In the genomic region with DNA sequence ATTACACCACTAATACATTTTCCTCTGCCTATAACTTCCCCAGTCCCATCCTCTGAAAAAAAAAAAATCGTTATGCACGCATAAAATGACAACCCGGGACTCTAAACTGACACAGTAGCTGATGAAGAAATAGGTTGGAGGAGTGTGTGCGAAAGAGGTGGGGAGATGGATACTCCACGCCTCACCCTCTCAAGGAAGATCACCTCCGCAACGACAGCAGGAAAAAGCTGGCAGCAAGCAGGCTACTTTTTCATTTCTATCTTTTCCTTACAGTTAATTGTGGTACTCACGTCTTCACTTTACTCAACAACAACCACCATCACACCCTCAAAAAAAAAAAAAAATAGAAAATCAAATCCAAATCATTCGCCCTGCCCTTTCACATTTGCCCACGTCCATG, we compare ENCODE assay signal across 10 mouse cellular contexts. TPM values are rescaled to one million over a fixed set of nuclear protein-coding genes. Genes with fewer than 3 reads are reported as not detected.
DNase-seq lines count a peak whose midpoint lies in the region; ATAC-seq and TF ChIP-seq lines count a peak whose summit lies in the region.
"Had no signal": no experiment of that assay in that cellular context is flagged by ENCODE, and none has a peak within 500 bp of the region (broad histone marks: within the 10 kb centered on the region; RNA-seq: fewer than 3 reads in every experiment).

No protein-coding gene starts in this region.

- no peak overlapping the region for H3K9ac ChIP-seq in kidney, postnatal 0 days (ENCODE audit: low read depth, low read length)
- H3K9ac ChIP-seq in embryonic facial prominence, embryonic 12.5 days = no peak overlapping the region
- peak overlapping the region; percentile 87 for H3K9ac ChIP-seq in midbrain, embryonic 14.5 days (replicated peaks; ENCODE audit: low read length)

- H3K36me3 ChIP-seq in kidney, postnatal 0 days (ENCODE audit: insufficient read depth, low read length) = no peaks in the 10 kb centered on the region
- no peaks in the 10 kb centered on the region for H3K36me3 ChIP-seq in embryonic facial prominence, embryonic 12.5 days
- H3K36me3 ChIP-seq in hindbrain, embryonic 10.5 days = no peaks in the 10 kb centered on the region
- no peaks in the 10 kb centered on the region for H3K36me3 ChIP-seq in midbrain, embryonic 14.5 days (ENCODE audit: control insufficient read depth, insufficient read depth, low read length)

- no peak for TF ChIP-seq CTCF in kidney, postnatal 0 days (IDR thresholded peaks at IDR 0.05; ENCODE audit: low read depth)

- 21% methylated on average over 10 of the region's 10 CpGs for WGBS in kidney, postnatal 0 days
- WGBS in embryonic facial prominence, embryonic 12.5 days = 23% methylated on average over 10 of the region's 10 CpGs
- WGBS in hindbrain, embryonic 10.5 days = 30% methylated on average over 10 of the region's 10 CpGs
- 13% methylated on average over 10 of the region's 10 CpGs for WGBS in midbrain, embryonic 14.5 days

- H3K27ac ChIP-seq in kidney, postnatal 0 days = no peak overlapping the region
- H3K27ac ChIP-seq in embryonic facial prominence, embryonic 12.5 days = no peak overlapping the region
- no peak overlapping the region for H3K27ac ChIP-seq in hindbrain, embryonic 10.5 days
- peak overlapping the region; percentile 94 for H3K27ac ChIP-seq in midbrain, embryonic 14.5 days (replicated peaks; ENCODE audit: low read depth, low read length)

- no peak for ATAC-seq in kidney, postnatal 0 days (replicated peaks; ENCODE audit: low FRiP score, low read depth)
- ATAC-seq in embryonic facial prominence, embryonic 12.5 days (ENCODE audit: insufficient number of reproducible peaks, insufficient read depth, low FRiP score, low TSS enrichment) = no peak
- ATAC-seq in midbrain, embryonic 14.5 days (ENCODE audit: low FRiP score, low TSS enrichment) = no peak
- ATAC-seq in granulocyte monocyte progenitor cell, adult 5-6 weeks (replicated peaks; ENCODE audit: poor library complexity, severe bottlenecking) = no peak
- no peak for ATAC-seq in erythroblast, adult 5-6 weeks (replicated peaks; ENCODE audit: low FRiP score, poor library complexity, severe bottlenecking)

- peak overlapping the region; percentile 51 for H3K4me3 ChIP-seq in kidney, postnatal 0 days (replicated peaks; ENCODE audit: low read depth, low read length)
- H3K4me3 ChIP-seq in embryonic facial prominence, embryonic 12.5 days = peak overlapping the region; percentile 70
- H3K4me3 ChIP-seq in hindbrain, embryonic 10.5 days = peak overlapping the region; percentile 81
- H3K4me3 ChIP-seq in midbrain, embryonic 14.5 days (replicated peaks; ENCODE audit: low read depth, low read length) = peak overlapping the region; percentile 79

- DNase-seq in kidney, postnatal 0 days (ENCODE audit: low spot score) = no peak
- DNase-seq in kidney, postnatal 25 days = no peak
- no peak for DNase-seq in hindbrain, embryonic 10.5 days (ENCODE audit: low spot score)
- no peak for DNase-seq in midbrain, embryonic 14.5 days
- DNase-seq in kidney, adult 8-10 months = no peak

- H3K9me3 ChIP-seq in kidney, postnatal 0 days (replicated peaks; ENCODE audit: low read length) = no peaks in the 10 kb centered on the region
- no peaks in the 10 kb centered on the region for H3K9me3 ChIP-seq in embryonic facial prominence, embryonic 12.5 days
- H3K9me3 ChIP-seq in hindbrain, embryonic 10.5 days = no peaks in the 10 kb centered on the region
- no peaks in the 10 kb centered on the region for H3K9me3 ChIP-seq in midbrain, embryonic 14.5 days (ENCODE audit: control insufficient read depth, low read length)

- peaks cover 11% of the 10 kb centered on the region; the same call in 1 of the 2 replicates for H3K27me3 ChIP-seq in kidney, postnatal 0 days (ENCODE audit: insufficient read depth, low read length)
- 0 out of 2 replicates have a peak, but pooled peaks cover 6% of the 10 kb centered on the region for H3K27me3 ChIP-seq in embryonic facial prominence, embryonic 12.5 days
- H3K27me3 ChIP-seq in hindbrain, embryonic 10.5 days (ENCODE audit: insufficient read depth, poor library complexity, severe bottlenecking) = peaks cover 14% of the 10 kb centered on the region; the same call in 1 of the 2 replicates
- no peaks in the 10 kb centered on the region for H3K27me3 ChIP-seq in midbrain, embryonic 14.5 days (ENCODE audit: control insufficient read depth, insufficient read depth, low read length)

- no peaks in the 10 kb centered on the region for H3K4me1 ChIP-seq in kidney, postnatal 0 days (replicated peaks; ENCODE audit: insufficient read depth, low read length)
- H3K4me1 ChIP-seq in embryonic facial prominence, embryonic 12.5 days = no peaks in the 10 kb centered on the region
- peaks cover 5% of the 10 kb centered on the region; the same call in 1 of the 2 replicates for H3K4me1 ChIP-seq in hindbrain, embryonic 10.5 days (replicated peaks)
- H3K4me1 ChIP-seq in midbrain, embryonic 14.5 days (ENCODE audit: control insufficient read depth, insufficient read depth, low read length) = peaks cover 12% of the 10 kb centered on the region; the same call in 1 of the 2 replicates

- H3K4me2 ChIP-seq in kidney, postnatal 0 days (ENCODE audit: low read length) = peak overlapping the region; percentile 95
- peak overlapping the region; percentile 96 for H3K4me2 ChIP-seq in embryonic facial prominence, embryonic 12.5 days (replicated peaks)
- H3K4me2 ChIP-seq in midbrain, embryonic 14.5 days (ENCODE audit: low read length) = peak overlapping the region; percentile 85

RNA-seq across cellular contexts. Expression of a gene that starts 0.9 kb away (rescaled TPM):
- polyA plus RNA-seq in kidney, postnatal 0 days (2015; fragmentation: Nextera tagmentation; extraction: Ambion mirVana) = 1.0 and 1.2 TPM in 2 replicates
- polyA plus RNA-seq in embryonic facial prominence, embryonic 12.5 days (2016; fragmentation: Nextera tagmentation; extraction: Ambion mirVana) = 2.4 TPM in 2 replicates
- polyA plus RNA-seq in hindbrain, embryonic 10.5 days (2016; fragmentation: Nextera tagmentation; extraction: Ambion mirVana) = 1.3 and 3.3 TPM in 2 replicates
- 37.9 and 38.3 TPM in 2 replicates for polyA plus RNA-seq in midbrain, embryonic 14.5 days (2014; fragmentation: Nextera tagmentation; extraction: Ambion mirVana)
- total RNA-seq in granulocyte monocyte progenitor cell, adult 5-6 weeks (2014; fragmentation: Nextera tagmentation) = not detected in 2 replicates
- not detected in 2 replicates for total RNA-seq in granulocyte monocyte progenitor cell, adult 5-6 weeks (2017)
- not detected in 2 replicates for total RNA-seq in erythroblast, adult 5-6 weeks (2015; ENCODE audit: low replicate concordance)
- total RNA-seq in erythroblast, adult 5-6 weeks (2017; ENCODE audit: low replicate concordance) = not detected in 2 replicates
- total RNA-seq: hematopoietic stem cell, adult 5-6 weeks; MEL had no signal
